Mouse (Mus musculus): ENCODE measurements around the gene Cpa5. TPM values are rescaled to one million over a fixed set of nuclear protein-coding genes. Genes with fewer than 3 reads are reported as not detected.

Cpa5 gene
- polyA plus RNA-seq, 1 experiment, result not detected

GRCm38 (mm10) chr6:30594364-30594763 lies 16.4 kb upstream of the Cpa5 start:
- TF ChIP-seq POLR2A (IDR thresholded peaks at IDR 0.05; ENCODE audit: insufficient read depth, low read depth, low read length), result no peak
- no peak for TF ChIP-seq CTCF (IDR thresholded peaks at IDR 0.05; ENCODE audit: insufficient read depth, low read depth, low read length)
- H3K4me1 ChIP-seq (ENCODE audit: control insufficient read depth, insufficient read depth, low read length), result no peaks in the 10 kb centered on the region
- WGBS, result 92% methylated on average over 7 of the region's 7 CpGs
- H3K27ac ChIP-seq (ENCODE audit: insufficient read depth, low read depth, low read length), result no peak overlapping the region
- H3K4me3 ChIP-seq (ENCODE audit: insufficient read depth, low read depth, low read length), result no peak overlapping the region

GRCm38 (mm10) chr6:30596230-30596898 lies 14.4 kb upstream of the Cpa5 start:
- Histone ChIP-seq H3K4me1 (ENCODE audit: control insufficient read depth, insufficient read depth, low read length) (no peaks in the 10 kb centered on the region), H3K4me3 (ENCODE audit: insufficient read depth, low read depth, low read length) (no peak overlapping the region), H3K27ac (ENCODE audit: insufficient read depth, low read depth, low read length) (no peak overlapping the region)
- 83% methylated on average over 8 of the region's 8 CpGs for WGBS
- no peak for TF ChIP-seq POLR2A (IDR thresholded peaks at IDR 0.05; ENCODE audit: insufficient read depth, low read depth, low read length)

GRCm38 (mm10) chr6:30600033-30600432 lies 10.8 kb upstream of the Cpa5 start:
- Histone ChIP-seq H3K27ac (ENCODE audit: insufficient read depth, low read depth, low read length) (no peak overlapping the region), H3K4me3 (ENCODE audit: insufficient read depth, low read depth, low read length) (no peak overlapping the region), H3K4me1 (ENCODE audit: control insufficient read depth, insufficient read depth, low read length) (no peaks in the 10 kb centered on the region)
- no peak for TF ChIP-seq CTCF (IDR thresholded peaks at IDR 0.05; ENCODE audit: insufficient read depth, low read depth, low read length)
- TF ChIP-seq POLR2A (IDR thresholded peaks at IDR 0.05; ENCODE audit: insufficient read depth, low read depth, low read length), result no peak
- WGBS, result 96% methylated on average over 3 of the region's 3 CpGs

GRCm38 (mm10) chr6:30600995-30601394 lies 9.8 kb upstream of the Cpa5 start:
- H3K27ac ChIP-seq (ENCODE audit: insufficient read depth, low read depth, low read length), result no peak overlapping the region
- H3K4me1 ChIP-seq (ENCODE audit: control insufficient read depth, insufficient read depth, low read length), result no peaks in the 10 kb centered on the region
- TF ChIP-seq CTCF (IDR thresholded peaks at IDR 0.05; ENCODE audit: insufficient read depth, low read depth, low read length) (no peak), POLR2A (IDR thresholded peaks at IDR 0.05; ENCODE audit: insufficient read depth, low read depth, low read length) (no peak)
- 96% methylated on average over 1 of the region's 1 CpGs for WGBS
- H3K4me3 ChIP-seq (ENCODE audit: insufficient read depth, low read depth, low read length), result no peak overlapping the region

GRCm38 (mm10) chr6:30604342-30604867 lies 6.4 kb upstream of the Cpa5 start:
- TF ChIP-seq CTCF (IDR thresholded peaks at IDR 0.05; ENCODE audit: insufficient read depth, low read depth, low read length) (no peak), POLR2A (IDR thresholded peaks at IDR 0.05; ENCODE audit: insufficient read depth, low read depth, low read length) (no peak)
- 79% methylated on average over 7 of the region's 7 CpGs for WGBS

GRCm38 (mm10) chr6:30605111-30605510 lies 5.7 kb upstream of the Cpa5 start:
- WGBS, result 90% methylated on average over 4 of the region's 4 CpGs
- Histone ChIP-seq H3K4me1 (ENCODE audit: control insufficient read depth, insufficient read depth, low read length) (no peaks in the 10 kb centered on the region), H3K4me3 (ENCODE audit: insufficient read depth, low read depth, low read length) (no peak overlapping the region), H3K27ac (ENCODE audit: insufficient read depth, low read depth, low read length) (no peak overlapping the region)
- TF ChIP-seq POLR2A (IDR thresholded peaks at IDR 0.05; ENCODE audit: insufficient read depth, low read depth, low read length), result no peak
- TF ChIP-seq CTCF (IDR thresholded peaks at IDR 0.05; ENCODE audit: insufficient read depth, low read depth, low read length), result no peak

More at GRCm38 (mm10) chr6:30604342-30604867, 6.4 kb upstream of the Cpa5 start:
- Histone ChIP-seq H3K27ac (ENCODE audit: insufficient read depth, low read depth, low read length) (no peak overlapping the region), H3K4me3 (ENCODE audit: insufficient read depth, low read depth, low read length) (no peak overlapping the region), H3K4me1 (ENCODE audit: control insufficient read depth, insufficient read depth, low read length) (no peaks in the 10 kb centered on the region)

- H3K27ac ChIP-seq (ENCODE audit: insufficient read depth, low read depth, low read length), result no peak overlapping the region
- 90% methylated on average over 5 of the region's 5 CpGs for WGBS
- TF ChIP-seq CTCF (IDR thresholded peaks at IDR 0.05; ENCODE audit: insufficient read depth, low read depth, low read length) (no peak), POLR2A (IDR thresholded peaks at IDR 0.05; ENCODE audit: insufficient read depth, low read depth, low read length) (no peak)
- H3K4me3 ChIP-seq (ENCODE audit: insufficient read depth, low read depth, low read length), result no peak overlapping the region
- H3K4me1 ChIP-seq (ENCODE audit: control insufficient read depth, insufficient read depth, low read length), result no peaks in the 10 kb centered on the region
Measured at GRCm38 (mm10) chr6:30605672-30606071, 5.1 kb upstream of the Cpa5 start.

GRCm38 (mm10) chr6:30611212-30611611 lies 402 bp downstream of the Cpa5 start:
- 79% methylated on average over 5 of the region's 5 CpGs for WGBS
- TF ChIP-seq POLR2A (IDR thresholded peaks at IDR 0.05; ENCODE audit: insufficient read depth, low read depth, low read length), result no peak
- Histone ChIP-seq H3K4me3 (ENCODE audit: insufficient read depth, low read depth, low read length) (no peak overlapping the region), H3K4me1 (ENCODE audit: control insufficient read depth, insufficient read depth, low read length) (peaks cover 2% of the 10 kb centered on the region), H3K27ac (ENCODE audit: insufficient read depth, low read depth, low read length) (no peak overlapping the region)

- no peak overlapping the region for H3K27ac ChIP-seq (ENCODE audit: insufficient read depth, low read depth, low read length)
- no peak overlapping the region for H3K4me3 ChIP-seq (ENCODE audit: insufficient read depth, low read depth, low read length)
- 62% methylated on average over 6 of the region's 6 CpGs for WGBS
- H3K4me1 ChIP-seq (ENCODE audit: control insufficient read depth, insufficient read depth, low read length), result peaks cover 22% of the 10 kb centered on the region
- no peak for TF ChIP-seq CTCF (IDR thresholded peaks at IDR 0.05; ENCODE audit: insufficient read depth, low read depth, low read length)
- no peak for TF ChIP-seq POLR2A (IDR thresholded peaks at IDR 0.05; ENCODE audit: insufficient read depth, low read depth, low read length)
Measured at GRCm38 (mm10) chr6:30614251-30614650, 3.4 kb downstream of the Cpa5 start.

Data from olfactory bulb, adult 2 months (tissue).